18 mouse cellular contexts compared by ENCODE assay signal in genomic region chr7:25003820-25004388, GRCm38 (mm10). TPM values are rescaled to one million over a fixed set of nuclear protein-coding genes. Genes with fewer than 3 reads are reported as not detected.
DNase-seq lines count a peak whose midpoint lies in the region; ATAC-seq and TF ChIP-seq lines count a peak whose summit lies in the region.
"Had no signal": no experiment of that assay in that cellular context is flagged by ENCODE, and none has a peak within 500 bp of the region (broad histone marks: within the 10 kb centered on the region; RNA-seq: fewer than 3 reads in every experiment).

No protein-coding gene starts in this region.

- no peak for TF ChIP-seq CTCF in layer of hippocampus, adult 2 months (conservative IDR thresholded peaks at IDR 0.05)

- WGBS in hindbrain, embryonic 16.5 days, result 69% methylated on average over 8 of the region's 8 CpGs
- WGBS in neural tube, embryonic 15.5 days, result 74% methylated on average over 8 of the region's 8 CpGs

- peak overlapping the region; percentile 84 for H3K4me3 ChIP-seq in layer of hippocampus, adult 2 months
- H3K4me3 ChIP-seq in hindbrain, embryonic 16.5 days (ENCODE audit: low read length), result peak overlapping the region; percentile 85
- H3K4me3 ChIP-seq in neural tube, embryonic 15.5 days (replicated peaks), result peak overlapping the region; percentile 78

- no peak for DNase-seq in layer of hippocampus, adult 2 months (ENCODE audit: low spot score in 2 of 2)
- DNase-seq in layer of hippocampus, adult 9-11 months, result no peak
- peak; percentile 59 to 62 for DNase-seq in cerebellum, postnatal 14 days
- no peak for DNase-seq in adrenal gland, postnatal 25 days
- DNase-seq in gastrocnemius, adult 8-10 months (ENCODE audit: low spot score in 2 of 2), result no peak
- no peak for DNase-seq in urinary bladder, postnatal 36 days (ENCODE audit: low spot score in 2 of 2)
- DNase-seq: kidney, postnatal 25 days; lung, adult 2 months; thymus, postnatal 14 days had no signal

- H3K27ac ChIP-seq in layer of hippocampus, adult 2 months, result peak overlapping the region; percentile 99
- peak overlapping the region; percentile 62; the same call in 1 of the 2 replicates for H3K27ac ChIP-seq in hindbrain, embryonic 16.5 days (ENCODE audit: low read depth, low read length)
- H3K27ac ChIP-seq in neural tube, embryonic 15.5 days (replicated peaks), result peak overlapping the region; percentile 95

- no peak for ATAC-seq in hindbrain, embryonic 16.5 days
- ATAC-seq in neural tube, embryonic 15.5 days (ENCODE audit: low FRiP score), result no peak
- ATAC-seq: intestine, embryonic 16.5 days had no signal

- no peaks in the 10 kb centered on the region for H3K27me3 ChIP-seq in hindbrain, embryonic 16.5 days (replicated peaks; ENCODE audit: control insufficient read depth, insufficient read depth, low read length)
- no peaks in the 10 kb centered on the region for H3K27me3 ChIP-seq in neural tube, embryonic 15.5 days (replicated peaks)

- no peaks in the 10 kb centered on the region for H3K9me3 ChIP-seq in hindbrain, embryonic 16.5 days (ENCODE audit: control insufficient read depth, low read length)
- H3K9me3 ChIP-seq in neural tube, embryonic 15.5 days (replicated peaks), result no peaks in the 10 kb centered on the region

- peak overlapping the region; percentile 94 for H3K9ac ChIP-seq in hindbrain, embryonic 16.5 days (ENCODE audit: low read depth, low read length)
- peak overlapping the region; percentile 83 for H3K9ac ChIP-seq in neural tube, embryonic 15.5 days (replicated peaks)

- H3K36me3 ChIP-seq in hindbrain, embryonic 16.5 days (ENCODE audit: control insufficient read depth, insufficient read depth, low read length), result peaks cover 14% of the 10 kb centered on the region
- peaks cover 19% of the 10 kb centered on the region for H3K36me3 ChIP-seq in neural tube, embryonic 15.5 days

- peak overlapping the region; percentile 76 for H3K4me2 ChIP-seq in hindbrain, embryonic 16.5 days (ENCODE audit: low read length)
- peak overlapping the region; percentile 57 for H3K4me2 ChIP-seq in neural tube, embryonic 15.5 days

- peaks cover 49% of the 10 kb centered on the region for H3K4me1 ChIP-seq in hindbrain, embryonic 16.5 days (ENCODE audit: control insufficient read depth, insufficient read depth, low read depth, low read length)
- H3K4me1 ChIP-seq in neural tube, embryonic 15.5 days, result peaks cover 59% of the 10 kb centered on the region

RNA-seq across cellular contexts. Expression of gene Atp1a3, which starts 1.9 kb away (rescaled TPM):
- total RNA-seq in layer of hippocampus, adult 2 months (2021), result 1,000 to 10,000 TPM; 2,443 to 2,563 TPM
- polyA plus RNA-seq in hindbrain, embryonic 16.5 days (2015; fragmentation: Nextera tagmentation; extraction: Ambion mirVana), result 678 and 702 TPM in 2 replicates
- polyA plus RNA-seq in neural tube, embryonic 15.5 days (2015; fragmentation: Nextera tagmentation; extraction: Ambion mirVana), result 538 and 586 TPM in 2 replicates
- 84.1 and 110 TPM in 2 replicates for total RNA-seq in adrenal gland, postnatal 25 days (2021)
- under 1 TPM; 0.25 to 0.58 (median 0.46) TPM for total RNA-seq in gastrocnemius, adult 8-10 months (2022)

RNA-seq across cellular contexts. Expression of gene Rabac1, which starts 31.4 kb away (rescaled TPM):
- 100 to 1,000 TPM; 275 to 315 TPM for total RNA-seq in layer of hippocampus, adult 2 months (2021)
- 345 and 404 TPM in 2 replicates for polyA plus RNA-seq in hindbrain, embryonic 16.5 days (2015; fragmentation: Nextera tagmentation; extraction: Ambion mirVana)
- polyA plus RNA-seq in neural tube, embryonic 15.5 days (2015; fragmentation: Nextera tagmentation; extraction: Ambion mirVana), result 297 and 336 TPM in 2 replicates
- total RNA-seq in adrenal gland, postnatal 25 days (2021), result 244 and 300 TPM in 2 replicates
- total RNA-seq in gastrocnemius, adult 8-10 months (2022), result 100 to 1,000 TPM; 255 to 297 (median 267) TPM

RNA-seq across cellular contexts. Expression of gene Gm4881, which starts 59.6 kb away (rescaled TPM):
- total RNA-seq in layer of hippocampus, adult 2 months (2021), result not detected
- 4.6 and 5.2 TPM in 2 replicates for polyA plus RNA-seq in hindbrain, embryonic 16.5 days (2015; fragmentation: Nextera tagmentation; extraction: Ambion mirVana)
- polyA plus RNA-seq in neural tube, embryonic 15.5 days (2015; fragmentation: Nextera tagmentation; extraction: Ambion mirVana), result 0.98 and 2.0 TPM in 2 replicates
- total RNA-seq in adrenal gland, postnatal 25 days (2021), result not detected in 2 replicates
- not detected for total RNA-seq in gastrocnemius, adult 8-10 months (2022)
- total RNA-seq: granulocyte monocyte progenitor cell, adult 5-6 weeks; left cerebral cortex, adult 18-20 months; megakaryocyte progenitor cell, adult 5-6 weeks; neutrophil, adult 5-6 weeks had no signal
- polyA plus RNA-seq: heart, postnatal 0 days; intestine, embryonic 16.5 days; lung, adult 2 months; stomach, embryonic 14.5 days had no signal

Comparison
In these comparisons a context has a peak if more than half of its experiments do, and no peak if none do; other contexts are left out.
1. DNase-seq: peak in cerebellum, postnatal 14 days (2 of 2); none in layer of hippocampus, adult 2 months (0 of 2), layer of hippocampus, adult 9-11 months (single experiment), adrenal gland, postnatal 25 days (single experiment), gastrocnemius, adult 8-10 months (0 of 2) and urinary bladder, postnatal 36 days (0 of 2).
2. RNA of gene Atp1a3, which starts 1.9 kb away (total RNA-seq): 2,443 to 2,563 TPM in layer of hippocampus, adult 2 months and 84.1 to 110 TPM in adrenal gland, postnatal 25 days; 0.25 to 0.58 TPM in gastrocnemius, adult 8-10 months; every median in the first group is over 10 times any median in the second.
3. Peak in every context shown above with its lines, with median percentiles within 50 percentile points of each other: H3K27ac ChIP-seq and H3K4me3 ChIP-seq.